7 mouse cellular contexts compared by ENCODE assay signal in genomic region chr6:124805341-124806321, GRCm38 (mm10). TPM values are rescaled to one million over a fixed set of nuclear protein-coding genes. Genes with fewer than 3 reads are reported as not detected.
A peak's percentile ranks its signal among the peaks of the same experiment; 100 is the strongest.
DNase-seq lines count a peak whose midpoint lies in the region; ATAC-seq lines count a peak whose summit lies in the region.

No protein-coding gene starts in this region.

- peak overlapping the region; percentile 59 for H3K4me3 ChIP-seq in limb, embryonic 10.5 days
- H3K4me3 ChIP-seq in midbrain, embryonic 13.5 days (replicated peaks) = peak overlapping the region; percentile 39

- peak; percentile 80 for ATAC-seq in midbrain, embryonic 13.5 days

- no peaks in the 10 kb centered on the region for H3K27me3 ChIP-seq in limb, embryonic 10.5 days (ENCODE audit: low read depth, poor library complexity, severe bottlenecking)
- peaks cover 4% of the 10 kb centered on the region for H3K27me3 ChIP-seq in midbrain, embryonic 13.5 days

- peak; percentile 96 for DNase-seq in adrenal gland, adult 8-10 months
- peak; percentile 91 for DNase-seq in embryo, embryonic 9.5 days (ENCODE audit: extremely low spot score)
- peak; percentile 90 to 95 for DNase-seq in gastrocnemius, postnatal 4 days (ENCODE audit: low spot score in 2 of 2)
- DNase-seq in kidney, adult 11 months = peak; percentile 95
- DNase-seq in limb, embryonic 10.5 days (ENCODE audit: low spot score) = peak; percentile 94
- DNase-seq in spleen, adult 12 weeks (ENCODE audit: low spot score) = peak; percentile 75

- peak overlapping the region; percentile 52 for H3K9ac ChIP-seq in midbrain, embryonic 13.5 days (replicated peaks)

- WGBS in limb, embryonic 10.5 days = 3% methylated on average over 34 of the region's 34 CpGs
- 2% methylated on average over 34 of the region's 34 CpGs for WGBS in midbrain, embryonic 13.5 days

- no peaks in the 10 kb centered on the region for H3K9me3 ChIP-seq in limb, embryonic 10.5 days (replicated peaks)
- H3K9me3 ChIP-seq in midbrain, embryonic 13.5 days = no peaks in the 10 kb centered on the region

- peaks cover 41% of the 10 kb centered on the region for H3K4me1 ChIP-seq in limb, embryonic 10.5 days
- H3K4me1 ChIP-seq in midbrain, embryonic 13.5 days (replicated peaks) = peaks cover 41% of the 10 kb centered on the region

- H3K4me2 ChIP-seq in midbrain, embryonic 13.5 days (replicated peaks) = peak overlapping the region; percentile 64

- peaks cover 9% of the 10 kb centered on the region for H3K36me3 ChIP-seq in limb, embryonic 10.5 days
- no peaks in the 10 kb centered on the region for H3K36me3 ChIP-seq in midbrain, embryonic 13.5 days

- peak overlapping the region; percentile 88 for H3K27ac ChIP-seq in limb, embryonic 10.5 days
- peak overlapping the region; percentile 64 for H3K27ac ChIP-seq in midbrain, embryonic 13.5 days

RNA-seq across cellular contexts. Expression of gene Spsb2, which starts 2.8 kb away (rescaled TPM):
- total RNA-seq in adrenal gland, adult 8-10 months (2022) = 10 to 100 TPM; 27.0 to 37.4 (median 33.6) TPM
- 10 to 100 TPM; 10.5 to 11.7 TPM for total RNA-seq in gastrocnemius, postnatal 4 days (2021)
- 4.7 and 6.9 TPM in 2 replicates for polyA plus RNA-seq in limb, embryonic 10.5 days (2016; fragmentation: Nextera tagmentation; extraction: Ambion mirVana)
- 7.7 and 8.2 TPM in 2 replicates for polyA plus RNA-seq in midbrain, embryonic 13.5 days (2015; fragmentation: Nextera tagmentation; extraction: Ambion mirVana)

RNA-seq across cellular contexts. Expression of gene Tpi1, which starts 8.5 kb away (rescaled TPM):
- total RNA-seq in adrenal gland, adult 8-10 months (2022) = 100 to 1,000 TPM; 448 to 531 (median 475) TPM
- 1,000 to 10,000 TPM; 2,059 to 2,144 TPM for total RNA-seq in gastrocnemius, postnatal 4 days (2021)
- polyA plus RNA-seq in limb, embryonic 10.5 days (2016; fragmentation: Nextera tagmentation; extraction: Ambion mirVana) = 831 and 927 TPM in 2 replicates
- polyA plus RNA-seq in midbrain, embryonic 13.5 days (2015; fragmentation: Nextera tagmentation; extraction: Ambion mirVana) = 329 and 343 TPM in 2 replicates

RNA-seq across cellular contexts. Expression of gene Usp5, which starts 23.7 kb away (rescaled TPM):
- total RNA-seq in adrenal gland, adult 8-10 months (2022) = 100 to 1,000 TPM; 134 to 158 (median 154) TPM
- total RNA-seq in gastrocnemius, postnatal 4 days (2021) = 10 to 100 TPM; 81.7 to 85.9 TPM
- polyA plus RNA-seq in limb, embryonic 10.5 days (2016; fragmentation: Nextera tagmentation; extraction: Ambion mirVana) = 200 and 209 TPM in 2 replicates
- 202 and 204 TPM in 2 replicates for polyA plus RNA-seq in midbrain, embryonic 13.5 days (2015; fragmentation: Nextera tagmentation; extraction: Ambion mirVana)

RNA-seq across cellular contexts. Expression of gene Cdca3, which starts 23.7 kb away (rescaled TPM):
- total RNA-seq in adrenal gland, adult 8-10 months (2022) = 1 to 10 TPM; 1.9 to 4.4 (median 2.7) TPM
- total RNA-seq in gastrocnemius, postnatal 4 days (2021) = 10 to 100 TPM; 27.9 to 28.2 TPM
- polyA plus RNA-seq in limb, embryonic 10.5 days (2016; fragmentation: Nextera tagmentation; extraction: Ambion mirVana) = 243 and 250 TPM in 2 replicates
- polyA plus RNA-seq in midbrain, embryonic 13.5 days (2015; fragmentation: Nextera tagmentation; extraction: Ambion mirVana) = 82.7 and 89.5 TPM in 2 replicates

RNA-seq across cellular contexts. Expression of gene Lrrc23, which starts 26.1 kb away (rescaled TPM):
- 1 to 10 TPM in 2 of 4 experiments, under 1 TPM in 2; 0.52 to 3.6 (median 1.0) TPM for total RNA-seq in adrenal gland, adult 8-10 months (2022)
- not detected for total RNA-seq in gastrocnemius, postnatal 4 days (2021)
- 0.35 and 0.68 TPM in 2 replicates for polyA plus RNA-seq in limb, embryonic 10.5 days (2016; fragmentation: Nextera tagmentation; extraction: Ambion mirVana)
- 2.3 and 4.3 TPM in 2 replicates for polyA plus RNA-seq in midbrain, embryonic 13.5 days (2015; fragmentation: Nextera tagmentation; extraction: Ambion mirVana)

Comparison
In these comparisons a context has a peak if more than half of its experiments do, and no peak if none do; other contexts are left out.
1. Peak in every context shown above with its lines: DNase-seq, ATAC-seq, H3K4me3 ChIP-seq and H3K27ac ChIP-seq.